Mouse (Mus musculus): ENCODE results near the gene Gm10134.
"Not testable (repeated sequence)": the region's sequence is repeated elsewhere in the genome, so short reads cannot be mapped to it uniquely, and the experiment has no call there.

Gm10134 gene

GRCm38 (mm10) chr2:28504676-28505075, 1.2 kb upstream of the Gm10134 start:
- no peak for DNase-seq (ENCODE audit: low read depth, low spot score)

DNA sequence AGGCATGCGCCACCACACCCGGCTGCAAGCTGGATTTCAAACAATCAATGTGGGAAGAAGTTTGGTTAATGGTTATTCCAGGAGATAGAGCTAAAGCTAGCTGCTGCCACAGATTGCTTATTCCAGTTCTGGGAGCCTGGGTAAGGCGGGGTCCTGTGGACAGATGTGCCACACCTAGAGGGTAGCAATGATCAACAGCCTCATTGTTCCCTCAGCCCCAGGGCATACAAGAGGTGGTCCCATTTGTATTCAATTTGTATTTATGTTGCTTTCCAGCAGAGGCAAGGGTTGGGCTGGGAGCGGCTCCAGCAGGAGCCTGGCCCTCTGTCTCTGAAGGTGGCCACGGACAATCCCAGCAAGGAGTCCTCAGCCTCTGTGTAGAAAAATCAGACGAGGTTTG, 396 bp downstream of the Gm10134 start:
- DNase-seq (ENCODE audit: low read depth, low spot score) = peak; percentile 92

- DNase-seq (ENCODE audit: low read depth, low spot score) = not testable (repeated sequence)
Measured at GRCm38 (mm10) chr2:28511600-28511999, 5.7 kb downstream of the Gm10134 start.

GRCm38 (mm10) chr2:28512798-28513401, 7.0 kb downstream of the Gm10134 start, which contains the start of gene Ralgds:
Gene Ralgds (plus strand): TSS chr2:28513125.
- peak; percentile 42 for DNase-seq (ENCODE audit: low read depth, low spot score)

DNA sequence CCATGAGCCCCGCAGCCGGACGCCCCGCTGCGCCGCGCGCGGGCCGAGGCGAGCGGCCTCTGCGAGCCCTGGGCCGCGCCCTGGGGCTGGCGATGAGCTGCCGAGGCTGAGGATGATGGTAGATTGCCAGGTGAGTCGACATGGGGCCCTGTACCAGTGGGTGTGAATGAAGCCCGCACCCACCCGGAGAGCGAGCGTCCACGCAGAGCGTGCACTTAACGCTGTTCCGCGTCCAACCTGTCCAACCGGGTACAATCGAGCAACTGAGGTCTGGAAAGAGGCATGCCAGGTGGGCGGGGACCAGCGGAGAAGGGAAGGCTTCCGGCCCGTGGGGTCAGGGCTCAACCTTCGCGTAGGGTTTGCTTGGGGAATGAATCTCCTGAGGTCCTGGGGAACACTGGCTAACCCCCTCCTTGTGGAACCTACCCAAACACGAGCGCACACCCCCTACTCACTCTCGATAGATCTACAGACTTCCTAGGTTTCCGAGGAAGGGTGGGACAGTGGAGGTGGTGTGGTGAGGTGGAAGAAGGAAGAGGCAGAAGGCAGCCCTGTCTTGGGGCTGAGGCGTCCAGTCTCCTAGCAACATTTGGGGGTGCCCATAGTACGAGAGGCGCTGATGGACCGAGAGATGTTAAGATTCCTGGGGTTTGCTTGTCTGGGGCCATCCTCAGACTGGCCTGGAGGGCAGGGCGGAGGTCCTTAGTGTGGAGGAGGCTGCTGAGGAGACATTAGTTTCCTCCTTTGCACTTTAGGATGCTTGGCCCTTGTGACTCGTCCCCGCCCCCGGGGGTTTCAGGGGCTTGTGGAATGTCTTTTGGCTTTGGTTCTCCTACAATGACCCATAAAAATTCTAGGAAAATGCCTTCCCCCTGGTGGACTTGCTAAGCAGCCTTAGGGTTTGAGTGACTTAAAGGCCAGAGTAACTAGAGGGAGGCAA, 7.8 kb downstream of the Gm10134 start:
- no peak for DNase-seq (ENCODE audit: low read depth, low spot score)

- DNase-seq (ENCODE audit: low read depth, low spot score) = peak; percentile 93
Measured at GRCm38 (mm10) chr2:28514489-28514888, 8.6 kb downstream of the Gm10134 start.

- DNase-seq (ENCODE audit: low read depth, low spot score) = peak; percentile 94
Measured at GRCm38 (mm10) chr2:28517206-28517909, 11.5 kb downstream of the Gm10134 start.

DNA sequence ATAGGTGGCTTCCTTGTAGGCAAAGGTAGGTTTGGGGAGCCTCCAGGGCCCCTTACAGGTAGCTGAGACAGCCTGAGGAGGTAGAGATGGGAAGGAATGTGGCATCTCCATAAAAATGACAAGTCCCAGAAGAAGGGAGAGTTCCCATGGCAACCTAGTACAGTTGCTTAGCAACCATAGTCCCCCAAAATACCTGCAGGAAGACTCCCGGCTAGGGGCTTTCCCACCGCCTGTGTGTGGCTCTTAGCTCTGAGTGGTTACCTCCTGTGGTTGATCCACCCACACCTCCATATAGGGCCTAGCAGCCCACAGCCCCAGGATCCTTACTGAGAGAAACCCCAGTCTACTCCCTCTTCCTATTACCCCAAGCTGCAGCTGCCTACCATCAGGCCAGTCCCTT, 12.3 kb downstream of the Gm10134 start:
- DNase-seq (ENCODE audit: low read depth, low spot score) = peak; percentile 88

- DNase-seq (ENCODE audit: low read depth, low spot score) = no peak
Measured at GRCm38 (mm10) chr2:28520581-28520980, 14.7 kb downstream of the Gm10134 start.

DNA sequence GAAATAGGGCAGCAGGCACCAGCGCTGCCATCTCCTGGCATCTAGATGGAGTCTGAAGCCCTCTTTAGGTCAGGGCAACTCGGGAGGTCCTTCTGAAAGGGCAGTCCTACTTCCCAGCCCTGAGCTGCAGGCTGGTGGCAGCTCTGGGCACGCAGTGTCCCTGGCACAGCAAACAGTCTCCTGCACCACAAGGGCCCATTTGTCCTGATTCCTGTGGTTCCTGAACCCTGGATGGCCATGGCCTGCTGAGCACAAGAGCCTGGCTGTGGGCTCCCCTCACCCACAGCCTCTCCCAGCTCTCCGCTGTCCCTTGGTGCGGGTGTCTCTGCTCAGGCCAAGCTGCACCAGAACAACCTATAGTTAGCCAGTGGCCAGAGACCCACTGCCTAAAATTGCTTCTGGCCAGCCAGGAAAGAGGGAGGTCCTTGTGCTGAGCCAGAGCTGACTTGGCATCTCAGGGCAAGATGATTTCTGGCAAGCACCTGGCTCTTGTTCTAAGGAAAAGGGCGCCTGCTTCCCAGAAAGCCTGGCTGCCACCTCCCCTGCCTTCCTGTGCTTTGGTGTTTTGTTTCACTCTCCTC, 15.8 kb downstream of the Gm10134 start:
- DNase-seq (ENCODE audit: low read depth, low spot score) = no peak

- no peak for DNase-seq (ENCODE audit: low read depth, low spot score)
Measured at GRCm38 (mm10) chr2:28522166-28522565, 16.3 kb downstream of the Gm10134 start.

- peak; percentile 68 for DNase-seq (ENCODE audit: low read depth, low spot score)
Measured at GRCm38 (mm10) chr2:28523643-28524117, 17.8 kb downstream of the Gm10134 start.

DNA sequence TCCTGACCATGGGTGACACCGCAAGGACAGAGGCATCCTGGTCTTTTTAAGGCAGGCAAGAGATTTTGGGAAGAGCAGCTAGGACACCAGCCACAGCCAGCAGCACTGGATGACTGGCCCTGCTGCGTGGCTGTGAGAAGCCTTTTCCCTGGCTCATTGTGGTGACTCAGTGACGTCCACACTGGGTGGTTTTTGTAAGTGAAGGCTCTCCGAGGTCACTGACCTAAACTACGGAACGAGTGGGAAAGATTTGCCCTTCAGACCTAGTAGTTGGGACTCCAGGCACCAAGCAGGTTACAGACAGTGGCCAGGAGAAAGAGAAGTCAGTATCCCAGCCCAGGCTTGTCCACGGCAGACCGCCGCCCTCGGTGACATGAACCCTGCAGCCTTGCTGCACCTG, 18.5 kb downstream of the Gm10134 start:
- no peak for DNase-seq (ENCODE audit: low read depth, low spot score)

DNA sequence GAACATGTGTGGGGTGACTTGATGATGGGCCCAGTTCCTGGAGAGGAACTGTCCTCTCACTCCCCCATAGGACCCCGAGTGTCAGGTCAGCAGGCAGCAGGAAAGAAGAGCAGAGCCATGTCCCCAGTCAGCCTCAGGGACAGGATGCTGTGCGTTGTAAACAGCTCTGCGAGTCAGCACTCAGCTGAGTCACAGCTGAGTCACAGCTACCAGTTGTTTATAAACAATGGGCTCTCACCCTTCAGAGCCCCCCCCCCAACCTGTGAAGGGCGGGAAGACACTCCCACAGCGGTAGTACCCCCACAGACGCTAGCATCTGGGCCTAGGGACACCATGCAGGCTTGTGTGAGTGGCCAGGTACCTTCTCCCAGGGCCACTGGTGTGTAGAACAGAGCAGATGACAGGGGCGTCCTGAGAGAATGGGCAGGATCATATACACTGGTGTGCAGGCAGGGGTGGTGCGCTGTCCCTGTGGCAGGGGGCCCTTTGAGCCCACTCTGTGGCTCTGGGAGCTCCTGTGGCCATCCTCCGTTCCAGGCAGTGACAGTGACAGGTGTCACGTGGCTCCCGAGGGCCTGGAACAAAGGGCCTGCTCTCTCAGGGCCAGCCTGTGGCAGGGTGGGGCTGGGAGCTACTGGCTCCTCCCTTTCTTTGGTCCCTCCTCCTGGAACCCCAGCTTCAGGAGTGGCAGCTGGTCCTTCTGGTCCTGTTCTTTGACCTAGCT, 19.5 kb downstream of the Gm10134 start:
- peak; percentile 55 for DNase-seq (ENCODE audit: low read depth, low spot score)

- peak; percentile 51 for DNase-seq (ENCODE audit: low read depth, low spot score)
Measured at GRCm38 (mm10) chr2:28525943-28526876, 20.3 kb downstream of the Gm10134 start.

DNA sequence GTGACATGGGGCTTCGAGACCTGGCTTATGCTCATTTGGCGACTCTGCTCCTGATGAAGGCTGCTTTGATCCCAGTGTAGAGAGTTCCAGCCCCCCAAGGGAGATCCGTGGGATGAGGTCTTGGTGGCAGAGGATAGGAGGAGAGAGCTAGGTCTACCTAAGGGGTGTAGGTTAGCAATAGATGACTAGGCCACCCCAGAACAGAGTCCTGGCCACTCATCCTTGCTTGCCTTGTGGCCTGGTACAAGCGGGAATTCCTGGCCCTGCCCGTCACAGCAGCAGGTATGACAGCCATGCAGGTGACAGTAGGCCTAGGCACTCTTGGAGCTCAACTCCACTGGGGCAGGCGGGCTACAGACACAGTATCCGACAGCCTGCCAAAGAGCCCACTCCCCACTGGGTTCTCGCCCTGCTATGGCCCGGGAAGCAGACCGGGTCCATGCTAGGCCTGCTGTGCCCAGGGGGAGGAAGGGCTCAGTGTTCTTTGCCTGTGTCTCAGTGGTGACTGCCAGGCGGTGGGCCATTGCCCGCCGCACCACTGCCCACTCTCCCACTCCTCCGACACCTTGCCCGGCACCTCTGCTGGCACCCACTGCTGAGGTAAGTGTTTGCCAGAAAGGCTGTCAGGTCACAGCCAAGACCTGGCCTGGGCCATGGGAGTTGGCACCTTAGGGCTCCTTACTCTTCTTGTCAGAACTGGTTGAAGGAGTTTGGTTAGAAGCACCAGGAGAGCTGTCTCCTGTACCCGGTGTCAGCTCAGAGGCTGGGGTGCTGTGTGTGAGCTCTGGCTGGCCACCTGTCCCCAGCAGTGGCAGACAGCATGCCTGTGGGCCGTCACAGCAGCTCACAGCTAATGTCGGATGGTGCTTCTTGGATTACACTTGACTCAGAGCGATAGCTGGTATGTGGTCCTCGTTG, 21.8 kb downstream of the Gm10134 start:
- no peak for DNase-seq (ENCODE audit: low read depth, low spot score)

DNA sequence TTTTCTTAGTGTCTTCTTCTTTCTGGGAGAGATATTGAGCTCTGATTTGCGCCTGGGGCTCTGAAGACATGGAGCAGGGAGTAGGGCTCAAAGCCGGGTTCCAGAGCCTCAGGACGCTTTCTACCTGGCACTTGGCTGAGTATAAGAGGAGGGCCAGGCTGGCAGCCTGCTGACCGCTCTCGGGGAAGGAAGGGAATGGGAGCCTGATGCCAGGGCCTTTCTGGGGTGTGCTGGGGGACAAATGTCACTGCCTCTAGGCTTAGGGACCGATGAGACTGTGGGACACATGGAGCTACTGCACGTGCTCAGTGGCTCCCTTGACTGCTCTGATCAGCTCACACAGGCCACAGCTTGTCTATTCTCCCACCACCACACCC, 22.4 kb downstream of the Gm10134 start:
- DNase-seq (ENCODE audit: low read depth, low spot score) = no peak

- no peak for DNase-seq (ENCODE audit: low read depth, low spot score)
Measured at GRCm38 (mm10) chr2:28529856-28530255, 24.0 kb downstream of the Gm10134 start.

- DNase-seq (ENCODE audit: low read depth, low spot score) = no peak
Measured at GRCm38 (mm10) chr2:28530311-28530710, 24.4 kb downstream of the Gm10134 start.

Data from ES-CJ7 (cell line).